Mouse (Mus musculus) kidney, postnatal 14 days (tissue): ENCODE measurements around the gene Retreg1.

Experiments
- DNase-seq: peaks from one replicate; pipeline ENCODE4 v3.0.0; 2022; ENCODE audit warnings: mixed read lengths

Retreg1 gene

GRCm38 (mm10) chr15:26021721-26022120 lies 178.7 kb downstream of the Retreg1 start:
- no peak for DNase-seq

- DNase-seq = no peak
These were observed 179.7 kb downstream of the Retreg1 start for GRCm38 (mm10) chr15:26022636-26023035.
